Mouse (Mus musculus) bone marrow, adult 2 months (tissue): Measurements from ENCODE around the gene Capn5.

Experiments used
- CTCF ChIP-seq: fragments of 200-500 bp; IDR thresholded peaks from 2 replicates; pipeline ENCODE4 v1.5.1; 2011; ENCODE audit warnings: low read length, control low read depth; ENCODE audit not compliant: control insufficient read depth, insufficient read depth
- POLR2A ChIP-seq: fragments of 200-500 bp; IDR thresholded peaks from 2 replicates; pipeline ENCODE4 v1.6.1; 2011; ENCODE audit warnings: low read depth, mild to moderate bottlenecking, control low read depth, low read length, borderline replicate concordance; ENCODE audit not compliant: control insufficient read depth

- TF ChIP-seq CTCF, result no peak
- TF ChIP-seq POLR2A, result no peak
Measured at GRCm38 (mm10) chr7:98124701-98125100, 53.4 kb downstream of the Capn5 start.
